Comparison of ENCODE assay signal across 28 mouse cellular contexts in genomic region chr13:19138550-19138949, GRCm38 (mm10).
"Had no signal": no experiment of that assay in that cellular context is flagged by ENCODE, and none has a peak within 500 bp of the region (broad histone marks: within the 10 kb centered on the region; RNA-seq: fewer than 3 reads in every experiment).

No protein-coding gene starts in this region.

- H3K4me1 ChIP-seq: heart, embryonic 15.5 days; hindbrain, embryonic 12.5 days had no signal

- H3K9ac ChIP-seq: heart, embryonic 13.5 days; heart, embryonic 15.5 days; hindbrain, embryonic 12.5 days; hindbrain, embryonic 14.5 days; kidney, embryonic 15.5 days; limb, embryonic 12.5 days; liver, embryonic 13.5 days; liver, embryonic 15.5 days had no signal

- H3K4me3 ChIP-seq: heart, adult 2 months; heart, embryonic 13.5 days; heart, embryonic 15.5 days; hindbrain, embryonic 12.5 days; kidney, embryonic 15.5 days; layer of hippocampus, adult 2 months; left cerebral cortex, adult 2 months; limb, embryonic 10.5 days; limb, embryonic 12.5 days; liver, embryonic 13.5 days; liver, embryonic 15.5 days had no signal

- H3K27me3 ChIP-seq: heart, embryonic 13.5 days; heart, embryonic 15.5 days; hindbrain, embryonic 12.5 days; kidney, embryonic 15.5 days; limb, embryonic 12.5 days; liver, embryonic 13.5 days; liver, embryonic 15.5 days had no signal

- H3K36me3 ChIP-seq: heart, embryonic 13.5 days; heart, embryonic 15.5 days; kidney, embryonic 15.5 days; limb, embryonic 10.5 days; limb, embryonic 12.5 days; liver, embryonic 13.5 days; liver, embryonic 15.5 days had no signal

- H3K27ac ChIP-seq: heart, adult 2 months; heart, embryonic 13.5 days; heart, embryonic 15.5 days; hindbrain, embryonic 12.5 days; hindbrain, embryonic 14.5 days; kidney, embryonic 15.5 days; kidney, postnatal 0 days; layer of hippocampus, adult 2 months; left cerebral cortex, adult 2 months; limb, embryonic 10.5 days; limb, embryonic 12.5 days; liver, embryonic 13.5 days; liver, embryonic 15.5 days had no signal

- H3K9me3 ChIP-seq: heart, embryonic 13.5 days; heart, embryonic 15.5 days; hindbrain, embryonic 12.5 days; kidney, embryonic 15.5 days; limb, embryonic 10.5 days; limb, embryonic 12.5 days; liver, embryonic 13.5 days; liver, embryonic 15.5 days had no signal

- H3K4me2 ChIP-seq: heart, embryonic 11.5 days; heart, embryonic 13.5 days; heart, embryonic 15.5 days; hindbrain, embryonic 12.5 days; hindbrain, embryonic 14.5 days; kidney, embryonic 15.5 days; limb, embryonic 12.5 days; liver, embryonic 11.5 days; liver, embryonic 13.5 days; liver, embryonic 15.5 days had no signal

- DNase-seq: gastrocnemius, postnatal 14 days; gastrocnemius, postnatal 36 days; heart, adult 11 months; heart, adult 2 months; heart, postnatal 14 days; heart, postnatal 36 days; kidney, adult 11 months; kidney, adult 2 months; kidney, adult 9 months; kidney, postnatal 14 days; kidney, postnatal 36 days; liver; liver, embryonic 13.5 days had no signal

- ATAC-seq: hindbrain, embryonic 16.5 days; intestine, embryonic 16.5 days had no signal
